Mouse (Mus musculus) liver, embryonic 11.5 days (tissue): ENCODE data around the gene Tnc. TPM values are rescaled to one million over a fixed set of nuclear protein-coding genes. Genes with fewer than 3 reads are reported as not detected.

Source experiments
- ATAC-seq: fragments of 200-750 bp; cut with Nextera tagmentation; replicated peaks from 2 replicates; pipeline ENCODE4 v1.8.0; 2017; ENCODE audit warnings: moderate number of reproducible peaks, mild to moderate bottlenecking, moderate TSS enrichment, moderate library complexity; ENCODE audit not compliant: low FRiP score
- DNase-seq: peaks from one replicate; pipeline ENCODE4 v3.0.0-alpha.2; 2017; ENCODE audit warnings: low spot score
- H3K27ac ChIP-seq: fragments of 300-500 bp; sonication (generic); 2 replicates; pipeline ENCODE4 v1.5.1; 2014; ENCODE audit warnings: mild to moderate bottlenecking, low read depth, low read length, control low read depth
- H3K27me3 ChIP-seq: fragments of 300-500 bp; sonication (generic); replicated peaks from 2 replicates; pipeline ENCODE4 v1.6.1; 2014; ENCODE audit warnings: low read length, mixed read lengths; ENCODE audit not compliant: control insufficient read depth, insufficient read depth
- H3K36me3 ChIP-seq: fragments of 300-500 bp; sonication (generic); 2 replicates; pipeline ENCODE4 v1.6.1; 2014; ENCODE audit warnings: mild to moderate bottlenecking, low read length, moderate library complexity, mixed read lengths; ENCODE audit not compliant: control insufficient read depth, insufficient read depth
- H3K4me1 ChIP-seq: fragments of 300-500 bp; sonication (generic); replicated peaks from 2 replicates; pipeline ENCODE4 v1.6.1; 2014; ENCODE audit warnings: low read length, mixed read lengths; ENCODE audit not compliant: control insufficient read depth, insufficient read depth
- H3K4me2 ChIP-seq: fragments of 300-500 bp; sonication (generic); 2 replicates; pipeline ENCODE4 v1.6.1; 2014; ENCODE audit warnings: mild to moderate bottlenecking, control low read depth, moderate library complexity
- H3K4me3 ChIP-seq: fragments of 300-500 bp; sonication (generic); 2 replicates; pipeline ENCODE4 v1.5.1; 2014; ENCODE audit warnings: low read depth, low read length, control low read depth
- H3K9ac ChIP-seq: fragments of 300-500 bp; sonication (generic); 2 replicates; pipeline ENCODE4 v1.6.1; 2014; ENCODE audit warnings: low read depth, low read length, control low read depth
- H3K9me3 ChIP-seq: fragments of 300-500 bp; sonication (generic); 2 replicates; pipeline ENCODE4 v1.6.1; 2016; ENCODE audit warnings: low read length, inconsistent platforms, mixed read lengths; ENCODE audit not compliant: control insufficient read depth
- WGBS: fragments of 180-500 bp; shearing (Covaris S2); extraction: QIAGEN DNeasy Blood & Tissue Kit; methylation state at CpG from one replicate; pipeline ENCODE4 v1.1.7; 2014; 5-methylcytosine and 5-hydroxymethylcytosine counted together
- polyA plus RNA-seq: library from polyadenylated mRNA; unstranded; fragments of >200 nt; fragmentation: Nextera tagmentation; extraction: Ambion mirVana; gene quantifications from 2 replicates; pipeline ENCODE4 v1.2.1, GENCODE M21; 2014

Tnc gene
- polyA plus RNA-seq, 1 experiment from 2014 or later, result 17.5 TPM

GRCm38 (mm10) chr4:64039091-64039490, 7.7 kb downstream of the Tnc start:
- no peak for ATAC-seq
- no peak overlapping the region for H3K9ac ChIP-seq
- no peaks in the 10 kb centered on the region for H3K36me3 ChIP-seq
- no peak overlapping the region for H3K4me3 ChIP-seq
- no peaks in the 10 kb centered on the region for H3K9me3 ChIP-seq
- no peak overlapping the region for H3K4me2 ChIP-seq
- H3K27ac ChIP-seq, result no peak overlapping the region
- WGBS, result 78% methylated on average over 2 of the region's 2 CpGs
- no peaks in the 10 kb centered on the region for H3K27me3 ChIP-seq
- H3K4me1 ChIP-seq, result no peaks in the 10 kb centered on the region
- no peak for DNase-seq

GRCm38 (mm10) chr4:64037513-64037912, 9.3 kb downstream of the Tnc start:
- 72% methylated on average over 2 of the region's 2 CpGs for WGBS
- no peak overlapping the region for H3K9ac ChIP-seq
- no peak overlapping the region for H3K27ac ChIP-seq
- no peak overlapping the region for H3K4me3 ChIP-seq
- H3K4me2 ChIP-seq, result no peak overlapping the region
- H3K36me3 ChIP-seq, result no peaks in the 10 kb centered on the region
- no peaks in the 10 kb centered on the region for H3K9me3 ChIP-seq
- ATAC-seq (no peak), DNase-seq (no peak)
- no peaks in the 10 kb centered on the region for H3K27me3 ChIP-seq
- no peaks in the 10 kb centered on the region for H3K4me1 ChIP-seq

GRCm38 (mm10) chr4:64034724-64035123, 12.1 kb downstream of the Tnc start:
- H3K4me2 ChIP-seq, result no peak overlapping the region
- no peak overlapping the region for H3K4me3 ChIP-seq
- no peak for DNase-seq
- no peak overlapping the region for H3K9ac ChIP-seq
- H3K27ac ChIP-seq, result no peak overlapping the region
- no peaks in the 10 kb centered on the region for H3K4me1 ChIP-seq
- 57% methylated on average over 1 of the region's 1 CpGs for WGBS
- H3K27me3 ChIP-seq, result no peaks in the 10 kb centered on the region
- no peak for ATAC-seq
- H3K9me3 ChIP-seq, result no peaks in the 10 kb centered on the region
- no peaks in the 10 kb centered on the region for H3K36me3 ChIP-seq

- 46% methylated on average over 2 of the region's 2 CpGs for WGBS
- Histone ChIP-seq H3K9ac (no peak overlapping the region), H3K4me2 (no peak overlapping the region), H3K4me1 (no peaks in the 10 kb centered on the region), H3K27me3 (no peaks in the 10 kb centered on the region), H3K9me3 (no peaks in the 10 kb centered on the region), H3K36me3 (no peaks in the 10 kb centered on the region), H3K27ac (no peak overlapping the region), H3K4me3 (no peak overlapping the region)
- DNase-seq (no peak), ATAC-seq (no peak)
Observed at GRCm38 (mm10) chr4:64033191-64033590, 13.6 kb downstream of the Tnc start.

DNA sequence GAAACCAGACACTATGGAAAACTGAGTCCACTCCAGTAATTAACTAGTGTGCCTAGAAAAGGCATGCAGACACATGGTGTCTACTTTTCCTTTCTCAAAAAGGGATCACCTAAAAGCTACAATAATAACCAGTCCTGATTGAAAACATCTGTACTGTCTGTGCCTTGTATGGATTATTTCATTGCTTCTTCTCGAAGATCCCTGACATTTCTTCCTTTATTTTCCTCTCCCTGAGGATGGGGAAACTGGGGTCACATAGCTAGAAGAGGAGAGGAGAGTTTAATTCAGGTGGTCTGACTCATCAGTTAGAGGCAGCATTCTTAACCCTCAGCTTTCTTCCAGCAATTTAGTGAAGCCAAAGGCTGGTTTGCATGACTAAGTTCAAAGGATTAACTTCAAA, 17.3 kb downstream of the Tnc start:
- no peak overlapping the region for H3K4me3 ChIP-seq
- H3K36me3 ChIP-seq, result no peaks in the 10 kb centered on the region
- ATAC-seq, result no peak
- H3K4me2 ChIP-seq, result no peak overlapping the region
- no peak for DNase-seq
- H3K27me3 ChIP-seq, result no peaks in the 10 kb centered on the region
- H3K27ac ChIP-seq, result no peak overlapping the region
- H3K9me3 ChIP-seq, result no peaks in the 10 kb centered on the region
- WGBS, result 38% methylated on average over 1 of the region's 1 CpGs
- H3K4me1 ChIP-seq, result no peaks in the 10 kb centered on the region
- H3K9ac ChIP-seq, result no peak overlapping the region

DNA sequence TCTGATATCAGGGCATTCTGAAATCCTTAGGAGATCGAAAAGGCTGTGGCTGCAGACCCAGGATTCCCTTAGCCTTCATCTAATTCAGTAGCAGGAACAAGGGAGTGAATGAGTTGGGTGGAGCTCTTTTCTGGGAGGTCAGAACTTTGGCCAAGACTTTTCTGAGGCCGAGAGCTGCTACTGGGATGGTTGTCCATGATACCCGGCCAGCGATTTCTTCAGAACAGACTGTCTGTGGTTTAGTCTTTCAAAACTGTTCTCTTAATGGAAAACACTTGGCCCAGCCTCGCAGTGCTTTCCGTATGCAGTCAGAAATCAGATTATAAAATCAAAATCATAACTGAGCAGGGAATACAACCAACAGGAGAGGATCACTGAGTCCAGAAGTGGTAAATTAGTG, 21.2 kb downstream of the Tnc start:
- ATAC-seq (no peak), DNase-seq (no peak)
- 83% methylated on average over 6 of the region's 6 CpGs for WGBS
- no peaks in the 10 kb centered on the region for H3K9me3 ChIP-seq
- H3K4me3 ChIP-seq, result no peak overlapping the region
- no peaks in the 10 kb centered on the region for H3K27me3 ChIP-seq
- no peaks in the 10 kb centered on the region for H3K36me3 ChIP-seq
- no peak overlapping the region for H3K27ac ChIP-seq
- H3K4me1 ChIP-seq, result no peaks in the 10 kb centered on the region
- no peak overlapping the region for H3K4me2 ChIP-seq
- H3K9ac ChIP-seq, result no peak overlapping the region

DNA sequence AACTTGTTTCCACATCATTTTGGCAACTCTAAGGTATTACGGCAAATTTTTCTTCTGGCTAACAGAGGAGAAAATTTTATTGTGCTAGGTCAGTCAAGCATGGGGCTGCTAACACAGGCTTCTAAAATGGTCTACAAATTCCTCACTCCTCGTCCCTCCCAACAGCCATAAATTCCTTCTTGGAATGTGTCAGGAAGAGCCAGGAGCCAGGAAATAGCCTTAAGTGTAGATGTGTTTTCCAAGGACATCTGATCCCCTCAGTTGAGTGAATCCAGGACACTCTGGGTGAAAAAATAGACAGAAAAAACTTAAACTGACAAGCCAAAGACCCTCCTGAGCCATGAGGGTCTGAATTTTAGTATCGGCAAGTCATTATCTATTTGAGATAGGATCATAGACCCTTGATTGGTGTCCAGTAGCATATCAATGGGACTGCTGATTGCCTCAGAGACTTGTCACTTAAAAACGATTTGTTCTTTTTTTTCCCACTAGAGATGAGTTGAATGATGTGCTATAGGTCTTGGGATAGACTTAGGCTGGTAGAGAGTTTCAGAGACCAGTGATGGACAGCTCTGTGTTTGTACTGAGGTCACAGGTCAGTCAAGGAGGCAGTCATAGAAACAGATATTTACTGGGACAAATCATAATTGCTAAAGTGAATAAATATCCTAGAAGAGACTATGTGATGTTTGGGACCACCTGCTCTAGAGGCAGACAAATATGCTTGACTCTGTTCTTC, 22.6 kb downstream of the Tnc start:
- Histone ChIP-seq H3K4me2 (no peak overlapping the region), H3K9ac (no peak overlapping the region), H3K4me1 (no peaks in the 10 kb centered on the region), H3K27ac (no peak overlapping the region), H3K4me3 (no peak overlapping the region), H3K9me3 (no peaks in the 10 kb centered on the region), H3K27me3 (no peaks in the 10 kb centered on the region), H3K36me3 (no peaks in the 10 kb centered on the region)
- WGBS, result 53% methylated on average over 4 of the region's 4 CpGs
- DNase-seq (no peak), ATAC-seq (no peak)

GRCm38 (mm10) chr4:64020930-64021589, 25.8 kb downstream of the Tnc start:
- WGBS, result 84% methylated on average over 10 of the region's 10 CpGs
- Histone ChIP-seq H3K27me3 (no peaks in the 10 kb centered on the region), H3K9ac (no peak overlapping the region), H3K4me2 (no peak overlapping the region), H3K4me3 (no peak overlapping the region), H3K36me3 (no peaks in the 10 kb centered on the region), H3K9me3 (no peaks in the 10 kb centered on the region), H3K27ac (no peak overlapping the region), H3K4me1 (no peaks in the 10 kb centered on the region)
- ATAC-seq (no peak), DNase-seq (no peak)

DNA sequence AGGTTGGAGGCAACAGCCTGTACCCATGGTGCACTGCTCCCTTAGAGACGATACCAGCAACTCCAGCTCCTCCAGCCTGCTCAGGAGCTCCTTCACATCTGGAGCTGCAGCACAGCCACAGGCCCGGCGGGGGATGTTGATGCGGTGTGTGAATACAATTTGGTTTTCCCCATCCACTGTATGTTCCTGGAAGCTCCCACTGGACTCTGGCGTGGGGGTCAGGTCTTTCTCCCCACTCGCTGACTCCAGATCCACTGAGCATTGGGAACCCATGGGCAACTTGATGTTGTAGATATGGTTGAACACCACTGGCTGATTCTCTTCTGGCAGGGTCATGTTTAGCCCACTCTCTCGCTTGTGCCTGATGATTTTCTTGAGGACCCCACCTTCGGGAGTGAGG, 26.7 kb downstream of the Tnc start:
- DNase-seq (no peak), ATAC-seq (no peak)
- H3K4me1 ChIP-seq, result no peaks in the 10 kb centered on the region
- H3K4me3 ChIP-seq, result no peak overlapping the region
- WGBS, result 85% methylated on average over 8 of the region's 8 CpGs
- H3K27ac ChIP-seq, result no peak overlapping the region
- no peaks in the 10 kb centered on the region for H3K9me3 ChIP-seq
- no peak overlapping the region for H3K9ac ChIP-seq
- no peaks in the 10 kb centered on the region for H3K27me3 ChIP-seq
- no peak overlapping the region for H3K4me2 ChIP-seq
- H3K36me3 ChIP-seq, result no peaks in the 10 kb centered on the region
